Mouse (Mus musculus) urinary bladder, postnatal 36 days (tissue): ENCODE measurements at regions not wholly inside any gene's neighbourhood (a gene's known extent, or its start where the extent isn't known, plus 50 kb on each side); places are given as distances from the start of the nearest gene placed in this dataset.

Source experiments
- DNase-seq, 2 experiments: peaks; one replicate each; pipeline ENCODE4 v3.0.0; 2022; ENCODE audit warnings: low spot score in 2 of 2, mixed read lengths in 1 of 2

DNA sequence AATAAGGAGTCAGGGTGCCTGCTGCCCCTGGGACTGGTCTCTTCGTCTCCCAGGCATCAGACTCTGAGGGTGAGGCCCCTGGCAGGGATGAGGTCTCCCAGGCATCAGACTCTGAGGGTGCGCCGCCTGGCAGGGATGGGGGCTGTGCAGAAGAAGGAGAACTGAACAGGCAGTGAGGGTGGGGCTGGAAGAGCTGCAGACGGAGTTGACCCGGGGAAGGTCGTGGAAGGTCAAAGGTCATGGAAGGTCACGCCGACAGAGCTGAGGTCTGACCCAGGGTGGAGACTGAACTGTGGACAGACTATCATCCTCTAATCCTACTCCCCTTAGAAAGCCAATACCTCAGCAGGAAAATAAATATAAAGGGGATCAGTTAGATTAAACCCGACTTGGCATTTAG, 50.6 kb upstream of the Grik3 start:
- no peak for DNase-seq

DNA sequence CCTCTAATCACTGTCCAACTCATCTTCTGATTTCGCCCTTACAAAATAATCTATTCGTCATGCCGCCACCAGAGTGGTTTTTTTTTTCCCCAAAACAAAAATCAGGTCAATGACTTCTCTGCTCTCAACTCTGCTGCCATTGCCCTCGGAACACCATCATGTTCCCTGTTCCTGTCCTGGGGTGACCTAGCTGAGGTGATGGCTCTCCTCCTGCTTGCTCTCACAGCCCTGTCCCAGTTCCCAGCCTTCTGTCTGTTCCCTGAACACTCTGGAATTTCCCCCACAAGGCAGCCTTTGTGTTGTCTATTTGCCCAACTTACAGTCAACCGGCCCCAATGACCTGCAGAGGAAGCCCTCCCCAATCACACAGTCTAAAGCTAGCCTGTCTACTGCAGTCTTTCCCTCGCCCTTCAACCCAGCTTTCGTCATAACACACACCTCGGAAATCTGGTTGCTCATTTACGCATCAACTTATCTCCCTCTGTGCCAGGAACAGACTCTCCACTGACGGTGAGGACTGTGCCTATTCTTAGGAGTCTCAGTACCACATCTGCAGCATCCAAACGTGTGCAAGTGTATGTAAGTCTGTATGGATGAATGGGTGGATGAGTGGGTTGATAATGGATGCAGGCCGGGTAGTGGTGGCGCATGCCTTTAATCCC, 53.2 kb upstream of the Grik3 start:
- DNase-seq, result no peak

DNA sequence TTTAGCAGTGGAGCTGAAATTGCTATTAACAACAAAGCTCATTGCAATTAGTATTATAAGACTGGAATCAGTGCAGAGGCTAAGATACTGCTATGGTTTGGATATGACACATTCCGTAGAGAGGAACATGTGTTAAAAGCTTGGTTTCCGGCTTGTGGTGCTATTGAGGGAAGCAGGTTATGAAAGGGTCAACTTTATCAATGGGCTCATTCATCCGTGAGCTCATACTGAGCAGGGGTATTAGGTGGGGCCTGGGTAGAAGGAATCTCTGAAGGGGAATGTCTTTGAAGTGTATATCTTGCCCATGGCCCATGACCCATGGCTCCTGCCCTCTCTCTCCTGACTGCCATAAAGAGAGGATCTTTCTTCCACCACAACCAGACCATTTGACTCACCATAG, 57.0 kb upstream of the Grik3 start:
- DNase-seq, result no peak

DNA sequence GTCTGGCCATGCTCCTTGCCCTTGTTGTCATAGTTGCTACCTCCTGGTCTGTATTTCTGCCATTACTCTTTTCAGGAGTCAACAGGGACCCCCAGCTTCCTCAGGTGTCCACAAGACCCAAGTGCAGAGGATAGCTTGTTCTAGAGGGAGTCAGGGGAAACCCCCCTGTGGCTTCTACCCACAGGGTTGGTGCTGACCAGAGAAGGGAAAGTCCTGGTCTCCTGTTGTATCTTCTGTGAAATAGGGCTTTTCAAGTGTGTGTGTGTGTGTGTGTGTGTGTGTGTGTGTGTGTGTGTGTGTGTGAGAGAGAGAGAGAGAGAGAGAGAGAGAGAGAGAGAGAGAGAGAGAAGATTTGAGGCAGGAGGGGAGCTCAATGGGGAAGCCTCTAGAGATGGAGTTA, 58.9 kb upstream of the Grik3 start:
- DNase-seq, result no peak

DNA sequence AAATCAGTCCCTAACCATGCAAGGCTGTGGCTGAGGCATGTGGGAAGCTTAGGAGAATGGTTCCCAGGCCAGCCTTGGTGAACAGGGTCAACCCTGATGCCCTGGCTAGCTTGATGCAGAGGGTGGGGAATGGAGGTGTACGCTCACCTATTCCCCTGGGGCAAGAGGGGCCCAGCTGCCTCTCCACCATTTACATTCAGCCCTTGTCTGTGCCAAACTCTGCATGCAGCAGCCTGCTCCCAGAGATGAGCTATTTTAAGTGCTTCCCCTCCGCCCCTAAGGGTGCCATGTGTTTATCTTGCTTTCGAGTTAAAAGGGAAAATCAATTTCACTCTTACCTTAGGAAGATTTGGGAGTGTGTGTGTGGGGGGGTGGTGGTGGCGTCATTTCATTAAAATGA, 59.7 kb upstream of the Grik3 start:
- no peak for DNase-seq

DNA sequence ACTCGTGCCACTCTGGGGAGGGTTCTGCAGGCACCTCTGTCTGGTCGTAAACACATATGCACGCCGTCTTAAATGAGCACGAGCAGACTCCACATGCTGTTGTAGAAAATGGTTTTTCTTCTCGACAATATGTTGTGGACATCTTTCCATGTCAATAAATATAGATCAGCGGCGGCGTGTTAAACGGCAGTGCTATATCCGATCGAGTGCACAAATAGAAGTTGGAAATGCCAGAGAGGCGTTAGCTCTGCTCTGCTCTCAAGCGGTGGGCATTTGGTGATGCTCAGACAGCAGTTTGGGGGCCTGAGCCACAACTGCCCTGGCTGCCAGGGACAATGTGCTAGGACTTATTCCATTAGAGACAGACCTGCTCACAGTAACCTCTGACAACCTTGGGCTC, 61.8 kb upstream of the Grik3 start:
- DNase-seq, result no peak

DNA sequence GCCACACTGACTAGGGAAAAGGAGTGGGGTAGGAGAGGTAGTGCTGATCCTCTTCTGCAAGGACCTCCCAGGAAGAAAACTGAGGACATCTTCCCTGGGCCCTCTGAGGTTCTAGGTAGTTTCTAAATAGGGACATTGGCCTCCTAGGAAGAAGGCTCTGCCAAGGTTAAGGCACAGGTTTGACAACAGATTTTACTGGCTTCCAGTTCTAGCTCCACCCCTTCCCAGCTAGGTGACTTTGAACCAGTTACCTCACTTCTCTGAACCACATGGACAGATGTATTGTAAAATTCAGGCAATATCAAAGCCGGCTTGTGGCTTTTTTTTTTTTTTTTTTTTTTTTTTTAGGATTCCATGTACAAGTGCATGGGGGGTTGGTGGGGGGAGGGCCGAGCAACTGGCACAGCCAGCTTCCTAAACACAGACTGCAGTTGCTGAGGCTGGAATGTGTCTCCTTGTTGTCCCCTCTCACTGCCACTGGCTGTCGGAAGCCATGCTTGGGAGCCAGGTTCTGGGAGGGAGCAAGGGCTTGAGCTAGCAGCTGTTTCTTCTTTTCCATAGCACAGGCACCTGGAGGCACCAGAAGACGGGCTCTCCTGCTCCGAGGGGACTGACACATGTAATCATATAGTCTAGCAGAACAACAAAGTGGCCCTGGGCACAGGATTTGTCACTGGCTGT, 69.8 kb upstream of the Grik3 start:
- DNase-seq, result no peak

DNA sequence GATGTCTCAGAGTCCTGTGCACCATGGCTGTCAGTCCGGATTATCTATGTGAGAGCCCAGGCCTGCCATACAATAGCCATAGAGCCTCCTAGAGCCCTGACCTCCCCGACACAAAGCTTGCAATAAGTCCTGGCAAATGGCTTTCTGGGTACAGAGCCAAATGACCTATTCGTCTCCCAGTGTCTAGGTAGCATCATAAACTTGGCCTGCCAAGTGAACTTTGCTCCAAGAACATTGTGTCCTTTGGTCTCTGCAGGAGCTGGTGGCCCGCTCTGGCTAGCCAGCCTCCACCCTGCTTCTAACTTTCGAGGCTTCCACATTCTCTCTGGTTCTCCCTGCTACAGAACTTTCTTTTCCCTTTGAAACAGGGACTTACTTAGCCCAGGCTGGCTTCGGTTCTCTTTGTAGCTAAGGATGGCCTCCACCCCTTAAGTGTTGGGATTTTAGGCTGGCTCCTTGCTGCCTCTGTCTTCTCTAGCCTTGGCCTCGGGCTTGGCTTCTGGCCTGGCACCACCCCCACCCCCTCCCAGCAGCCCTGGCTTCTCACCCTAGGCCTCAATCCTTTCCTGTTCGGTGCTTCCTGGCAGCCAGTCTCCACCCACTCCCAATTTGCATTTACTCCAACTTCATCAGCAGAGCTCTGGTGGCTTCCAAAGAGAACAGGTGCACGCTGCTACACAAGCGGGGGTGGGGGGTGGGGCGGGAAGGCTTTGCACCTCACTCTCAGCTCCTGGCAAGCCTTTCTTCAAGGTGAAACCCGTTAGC, 70.8 kb upstream of the Grik3 start:
- peak in 1 of 2 experiments; percentile 3 for DNase-seq

DNA sequence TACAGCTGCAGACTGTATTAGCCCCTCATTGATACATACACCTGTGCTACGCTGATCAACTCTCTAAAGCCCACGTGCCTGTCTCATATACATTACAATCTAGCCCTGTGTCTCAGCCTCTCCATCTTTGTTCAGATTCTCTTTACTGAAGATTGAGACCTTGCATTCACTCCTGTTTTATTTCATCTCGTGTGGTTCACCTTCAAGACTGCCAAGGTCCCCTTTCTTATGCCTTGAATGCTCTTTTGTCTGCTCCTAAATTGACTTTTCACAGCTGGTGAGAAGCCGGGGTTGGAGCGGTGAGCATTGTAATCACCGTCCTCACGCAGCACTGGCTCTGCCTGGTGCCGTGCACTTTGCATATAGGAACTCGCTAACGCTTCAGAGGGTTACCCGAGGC, 75.2 kb upstream of the Grik3 start:
- DNase-seq, result no peak

DNA sequence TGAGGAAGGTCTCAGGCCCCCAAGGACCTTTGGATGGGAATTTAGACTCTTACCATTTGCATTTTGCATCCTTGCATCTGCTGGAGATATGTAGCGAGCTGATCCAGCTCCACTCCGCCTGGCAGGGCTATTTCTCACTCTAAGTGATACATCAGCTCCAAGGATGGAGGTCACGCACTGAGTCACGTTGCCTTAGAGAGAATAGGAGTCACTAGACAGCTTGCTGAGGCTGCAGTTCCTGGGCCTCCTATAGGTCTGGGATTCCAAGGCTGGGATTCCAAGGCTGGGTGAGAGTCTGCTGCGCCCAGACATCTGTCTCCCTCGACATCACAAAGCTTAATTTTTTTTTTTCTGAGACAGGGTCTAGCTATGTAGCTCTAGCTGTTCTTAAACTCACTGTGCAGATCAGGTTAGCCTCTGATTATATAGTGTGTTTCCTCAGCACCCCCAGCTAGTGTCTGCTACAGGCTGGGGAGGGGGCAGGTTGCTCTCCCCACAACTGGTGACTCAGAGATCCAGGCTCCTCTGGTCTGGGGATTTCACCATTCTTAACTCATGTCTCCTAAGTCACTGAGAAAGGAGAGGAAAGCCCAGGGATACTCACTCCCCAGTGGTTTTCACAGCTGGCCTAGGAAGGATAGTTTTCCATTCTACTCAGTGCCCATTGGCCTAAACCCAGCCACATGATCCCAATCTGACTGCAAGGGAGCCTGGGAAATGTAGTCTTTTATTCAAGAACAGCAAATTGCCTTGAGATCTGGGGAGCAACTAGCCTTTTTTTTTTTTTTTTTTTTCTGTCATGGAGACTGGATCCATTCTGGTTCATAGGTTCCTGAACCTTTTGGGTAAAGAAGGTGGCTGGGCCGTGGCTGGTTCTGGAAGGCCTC, 76.4 kb upstream of the Grik3 start:
- no peak for DNase-seq

DNA sequence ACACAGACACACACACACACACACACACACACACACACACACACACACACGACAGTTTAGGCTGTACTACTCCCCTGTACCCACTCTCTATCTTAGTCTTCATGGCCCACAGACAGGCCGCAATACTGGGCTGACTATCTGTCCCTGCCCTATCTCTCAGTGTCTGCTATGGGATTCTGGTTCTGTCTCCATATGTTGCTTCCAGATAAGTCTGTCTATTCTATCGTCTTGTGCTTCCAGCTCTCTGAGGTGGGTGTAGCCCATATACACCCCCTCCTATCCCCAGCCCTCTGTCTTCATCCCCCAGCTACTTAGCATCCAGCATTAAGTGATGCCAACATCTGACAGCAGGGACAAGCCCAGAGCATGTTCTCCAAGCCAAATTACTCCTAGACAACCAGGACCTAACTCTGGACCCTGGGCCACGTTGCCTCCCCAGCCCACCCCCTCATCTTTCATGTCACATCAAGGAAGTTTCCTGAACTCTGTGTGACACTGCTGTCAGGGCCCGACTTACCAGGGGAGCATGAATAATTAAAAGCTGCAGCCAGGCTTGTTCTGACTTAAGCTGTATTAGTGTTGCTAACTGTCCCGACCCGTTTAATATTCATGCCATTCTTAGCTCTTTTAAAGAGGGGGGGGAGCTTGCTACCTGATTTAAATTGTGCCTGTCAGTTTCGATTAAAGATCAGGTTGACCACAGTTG, 79.6 kb upstream of the Grik3 start:
- DNase-seq, result no peak

DNA sequence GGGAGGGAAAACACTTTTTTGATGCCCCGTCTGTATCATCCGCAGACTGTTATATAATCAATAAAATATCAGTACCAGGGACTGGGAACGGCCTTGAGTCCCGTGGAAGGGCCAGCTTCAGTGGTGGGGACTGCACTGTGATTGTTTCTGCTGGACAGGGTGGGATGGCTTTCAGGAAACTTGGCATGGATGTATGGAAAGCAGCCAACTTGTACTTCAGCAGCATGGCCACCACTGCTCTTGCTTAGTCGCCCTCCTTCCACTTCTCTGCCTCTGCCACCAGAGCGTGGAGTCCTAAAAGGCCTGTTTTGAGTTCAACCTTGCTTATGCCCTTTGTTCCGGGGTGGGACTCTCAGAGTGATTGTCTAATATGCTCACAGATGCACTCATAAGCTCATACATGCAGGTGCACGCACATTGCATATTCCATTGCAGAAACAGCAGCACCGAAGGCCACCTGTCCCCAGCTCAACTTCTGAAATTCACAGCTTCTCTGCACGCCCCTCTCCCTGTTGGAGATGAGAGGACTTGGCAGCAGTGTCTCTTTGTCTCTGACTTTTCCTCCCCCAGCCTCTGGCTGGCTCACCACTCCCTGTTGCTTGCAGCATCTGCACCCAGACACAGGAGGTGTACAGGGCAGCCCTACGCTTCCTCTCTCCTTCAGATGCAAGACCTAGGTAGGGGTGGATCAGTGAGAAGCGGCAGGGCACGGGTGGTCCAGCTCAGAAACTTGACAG, 91.0 kb upstream of the Grik3 start:
- DNase-seq, result no peak

DNA sequence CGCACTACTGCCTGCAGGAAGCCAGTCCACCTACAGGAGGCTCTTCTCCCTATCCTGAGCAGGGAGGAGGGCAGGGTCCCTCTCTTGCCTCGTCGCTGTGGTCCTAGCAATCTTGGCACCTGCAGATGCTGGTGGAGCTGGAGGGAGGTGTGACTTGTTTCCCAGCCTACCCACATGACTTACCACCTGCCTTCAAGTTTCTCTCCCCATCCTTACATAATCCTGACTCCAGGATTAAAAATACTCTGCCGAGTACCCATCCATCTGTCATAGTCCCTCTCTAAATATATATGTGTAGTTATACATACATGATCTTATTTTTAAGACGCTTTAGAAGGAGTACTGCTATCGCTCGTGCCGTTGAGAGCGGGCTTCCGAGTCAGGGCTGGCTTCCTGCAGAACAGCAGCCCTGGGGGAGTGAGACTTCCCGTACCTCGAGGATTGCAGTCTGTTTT, 93.5 kb upstream of the Grik3 start:
- no peak for DNase-seq

DNA sequence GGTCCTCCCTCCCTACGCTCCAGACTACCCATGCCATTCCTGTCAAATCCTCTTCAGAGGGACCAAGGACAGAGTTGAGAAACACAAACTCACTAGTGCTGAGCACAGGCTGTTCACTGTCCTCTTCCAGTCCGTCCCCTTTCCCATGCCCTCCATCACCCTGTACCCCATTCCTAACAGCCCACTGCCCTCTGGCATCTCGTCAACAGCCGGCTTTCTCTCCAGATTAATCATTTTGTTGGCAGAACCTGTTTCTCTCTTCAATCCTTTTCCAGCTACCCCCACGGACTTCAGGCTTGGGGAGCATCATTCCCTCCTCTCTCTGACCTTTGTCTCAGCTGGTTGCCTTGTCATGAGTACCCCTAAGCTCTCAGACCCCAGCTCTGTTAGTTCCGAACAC, 99.2 kb upstream of the Grik3 start:
- no peak for DNase-seq

DNA sequence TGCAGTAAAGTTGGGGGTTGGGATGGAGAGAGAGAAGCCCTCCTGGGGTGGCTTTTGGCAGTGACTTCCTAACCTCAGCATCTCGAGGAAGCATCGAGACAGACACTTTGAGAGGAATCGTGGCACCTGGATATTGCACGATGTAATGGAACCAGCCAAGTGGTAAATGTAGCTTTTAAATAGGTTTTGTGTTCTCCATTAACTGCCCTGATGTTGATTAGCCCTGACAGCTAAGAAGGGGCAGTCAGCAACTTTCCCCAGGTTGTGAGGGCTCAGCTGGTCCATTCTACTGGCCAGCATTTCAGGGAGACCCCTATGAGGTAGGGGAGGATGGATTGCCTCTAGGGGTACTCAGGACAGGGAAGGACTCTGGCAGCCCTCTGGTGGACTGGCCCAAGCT, 104.7 kb upstream of the Grik3 start:
- DNase-seq, result no peak

DNA sequence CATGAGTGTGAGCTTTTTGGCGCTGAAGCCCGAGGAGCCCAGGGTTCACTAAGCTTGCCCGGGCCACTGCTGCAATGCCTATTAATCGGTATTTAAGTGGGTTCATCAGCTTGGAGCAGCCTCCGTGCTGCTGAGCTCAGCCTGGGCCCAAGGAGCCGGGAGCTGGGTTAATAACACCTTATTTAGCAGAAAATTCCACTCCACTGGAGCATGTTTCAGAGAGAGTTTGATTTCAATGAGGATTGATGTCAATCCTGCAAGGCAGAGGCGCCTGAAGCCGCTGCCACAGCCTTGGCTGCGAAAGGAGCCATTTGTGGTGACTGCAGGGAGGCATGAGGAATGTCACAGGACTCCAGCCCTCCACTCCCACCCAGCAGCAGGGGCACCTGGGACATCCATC, 126.5 kb upstream of the Grik3 start:
- no peak for DNase-seq

DNA sequence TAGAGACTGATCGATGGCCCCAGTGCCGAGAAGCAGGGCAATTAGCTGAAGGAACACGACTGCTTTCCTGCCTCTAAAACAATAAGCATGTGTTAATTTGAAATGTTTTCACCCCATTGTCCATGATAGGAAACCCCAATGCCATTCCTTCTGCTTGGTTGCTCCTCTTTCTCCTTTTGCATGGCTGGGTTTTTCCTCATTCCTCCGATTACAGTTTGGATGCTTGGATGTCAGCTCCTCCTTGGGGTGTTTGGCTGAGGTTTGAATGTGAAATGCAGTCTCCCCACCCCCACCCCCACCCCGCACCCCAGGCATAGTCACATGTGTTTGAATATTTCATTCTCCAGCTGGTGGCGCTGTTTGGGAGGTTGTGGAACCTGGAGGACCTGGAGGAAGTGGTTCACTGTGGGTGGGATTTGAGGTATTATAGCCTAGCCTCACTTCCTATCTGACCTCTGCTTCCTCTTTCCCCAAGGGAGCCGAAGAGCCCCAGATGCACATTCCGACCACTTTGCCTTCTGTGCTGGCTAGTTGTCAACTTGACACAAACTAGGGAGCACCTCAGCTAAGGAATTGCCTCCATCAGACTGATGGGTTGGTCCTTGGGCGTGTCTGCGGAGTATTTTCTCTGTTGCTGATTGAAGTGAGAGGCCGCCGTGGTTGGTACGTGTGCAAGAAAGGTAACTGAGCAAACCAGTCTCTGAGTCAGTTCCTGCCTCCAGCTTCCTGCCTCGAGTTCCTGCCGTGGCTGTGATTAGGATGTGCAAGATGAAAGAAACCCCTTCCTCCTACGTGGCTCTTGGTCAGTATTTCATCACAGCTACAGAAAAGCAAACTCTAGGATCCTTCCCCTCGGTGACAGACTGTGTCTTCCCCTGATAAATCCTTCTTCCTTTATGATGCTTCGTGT, 128.6 kb upstream of the Grik3 start:
- DNase-seq, result no peak

DNA sequence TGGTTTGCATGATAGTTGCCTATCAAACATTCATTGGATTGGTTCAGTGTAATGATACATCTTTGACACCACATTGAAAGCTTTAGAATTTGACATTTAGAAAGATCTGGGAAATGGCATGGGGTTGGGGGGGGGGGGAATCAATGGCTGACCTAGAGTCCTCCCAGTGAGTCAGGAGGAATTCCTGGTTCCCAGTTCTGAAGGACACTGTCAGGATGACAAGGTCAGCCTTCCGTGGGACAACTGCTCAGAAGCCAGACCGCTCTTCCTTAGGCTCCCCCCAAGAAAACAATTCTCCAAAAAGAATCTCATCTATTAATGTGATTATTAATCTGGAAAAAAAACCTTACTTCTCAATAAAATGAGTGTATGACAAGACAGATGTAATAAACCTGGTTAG, 132.1 kb upstream of the Grik3 start:
- no peak for DNase-seq

DNA sequence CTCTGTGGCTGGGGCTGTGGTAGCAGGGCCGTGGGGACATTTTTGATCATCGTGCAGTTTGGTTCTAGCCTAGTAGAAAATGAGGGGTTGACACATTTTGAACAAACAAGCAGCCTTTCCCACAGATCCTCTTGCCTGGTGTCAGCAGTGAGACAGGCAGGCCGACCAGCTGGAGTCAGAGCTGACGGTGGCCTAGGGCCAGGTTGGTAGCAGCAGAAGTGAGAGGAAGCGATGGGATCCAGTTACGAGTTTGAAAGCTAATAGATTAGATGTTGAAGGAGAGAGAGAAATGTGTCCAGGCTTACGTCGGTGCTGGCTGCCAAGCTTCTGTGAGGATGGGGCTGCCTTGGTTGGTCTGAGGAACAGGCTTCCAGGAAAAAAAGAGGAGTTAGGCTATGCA, 134.1 kb upstream of the Grik3 start:
- no peak for DNase-seq

DNA sequence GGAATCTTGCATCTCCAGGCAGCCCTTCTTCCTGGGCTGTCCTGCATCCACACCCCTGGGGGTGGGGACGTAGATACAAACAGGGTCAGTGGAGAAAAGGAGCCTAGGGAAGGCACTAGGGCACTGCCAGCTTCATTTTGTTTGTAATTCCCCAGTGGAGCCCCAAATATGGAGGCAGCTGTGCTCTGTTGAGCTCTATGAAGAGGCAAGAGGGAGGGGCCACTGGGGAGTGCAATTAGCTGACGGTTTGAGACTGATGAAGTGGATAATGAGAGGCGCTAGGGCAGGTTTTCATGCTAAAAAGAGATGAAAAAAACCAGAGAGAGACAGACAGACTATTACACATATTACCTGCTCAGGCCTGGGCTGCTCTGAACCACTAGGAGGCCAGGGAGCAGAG, 135.8 kb upstream of the Grik3 start:
- no peak for DNase-seq
